Mouse (Mus musculus): Measurements from ENCODE around the gene Myo9b. TPM values are rescaled to one million over a fixed set of nuclear protein-coding genes. Genes with fewer than 3 reads are reported as not detected.

The Myo9b gene
- polyA plus RNA-seq, 1 experiment from 2014 or later, result 18.3 TPM

GRCm38 (mm10) chr8:71408231-71408630 lies 135.7 kb downstream of the Myo9b start:
- Histone ChIP-seq H3K4me3 (no peak overlapping the region), H3K4me2 (no peak overlapping the region), H3K27me3 (no peaks in the 10 kb centered on the region), H3K9me3 (replicated peaks) (no peaks in the 10 kb centered on the region), H3K36me3 (ENCODE audit: poor library complexity, severe bottlenecking) (peaks cover 29% of the 10 kb centered on the region), H3K9ac (no peak overlapping the region), H3K27ac (no peak overlapping the region), H3K4me1 (peaks cover 22% of the 10 kb centered on the region)
- ATAC-seq, result no peak
- WGBS, result 93% methylated on average over 4 of the region's 4 CpGs

Other genes starting within 250 kb of the Myo9b start
- gene Haus8, start 220 bp downstream of the Myo9b start, polyA plus RNA-seq (2015; fragmentation: Nextera tagmentation; extraction: Ambion mirVana), result 55.3 and 56.9 TPM in 2 replicates
- 95.8 and 99.4 TPM in 2 replicates for gene Use1, start 94.1 kb downstream of the Myo9b start, polyA plus RNA-seq (2015; fragmentation: Nextera tagmentation; extraction: Ambion mirVana)
- gene Ocel1, start 98.6 kb downstream of the Myo9b start, polyA plus RNA-seq (2015; fragmentation: Nextera tagmentation; extraction: Ambion mirVana), result 3.6 and 4.5 TPM in 2 replicates
- gene Nr2f6, start 109.2 kb downstream of the Myo9b start, polyA plus RNA-seq (2015; fragmentation: Nextera tagmentation; extraction: Ambion mirVana), result 11.6 and 12.9 TPM in 2 replicates
- 3.7 and 4.2 TPM in 2 replicates for gene Ushbp1, start 123.1 kb downstream of the Myo9b start, polyA plus RNA-seq (2015; fragmentation: Nextera tagmentation; extraction: Ambion mirVana)
- 99.2 and 101 TPM in 2 replicates for gene Babam1, start 124.1 kb downstream of the Myo9b start, polyA plus RNA-seq (2015; fragmentation: Nextera tagmentation; extraction: Ambion mirVana)
- gene Ankle1, start 133.3 kb downstream of the Myo9b start, polyA plus RNA-seq (2015; fragmentation: Nextera tagmentation; extraction: Ambion mirVana), result 30.9 and 32.3 TPM in 2 replicates
- 93.9 and 95.7 TPM in 2 replicates for gene Abhd8, start 190.9 kb downstream of the Myo9b start, polyA plus RNA-seq (2015; fragmentation: Nextera tagmentation; extraction: Ambion mirVana)
- 212 and 245 TPM in 2 replicates for gene Mrpl34, start 192.2 kb downstream of the Myo9b start, polyA plus RNA-seq (2015; fragmentation: Nextera tagmentation; extraction: Ambion mirVana)
- gene Dda1, start 196.5 kb downstream of the Myo9b start, polyA plus RNA-seq (2015; fragmentation: Nextera tagmentation; extraction: Ambion mirVana), result 185 and 193 TPM in 2 replicates
- gene Ano8, start 213.2 kb downstream of the Myo9b start, polyA plus RNA-seq (2015; fragmentation: Nextera tagmentation; extraction: Ambion mirVana), result 4.0 and 4.5 TPM in 2 replicates
- 13.4 TPM in 2 replicates for gene Gtpbp3, start 215.4 kb downstream of the Myo9b start, polyA plus RNA-seq (2015; fragmentation: Nextera tagmentation; extraction: Ambion mirVana)
- 13.6 and 14.0 TPM in 2 replicates for gene Plvap, start 239.0 kb downstream of the Myo9b start, polyA plus RNA-seq (2015; fragmentation: Nextera tagmentation; extraction: Ambion mirVana)

All from forebrain, embryonic 13.5 days (tissue).